Mouse (Mus musculus): Measurements from ENCODE around the gene Sgf29.

Gene Sgf29

GRCm38 (mm10) chr7:126704121-126704980, 55.2 kb downstream of the Sgf29 start:
- peak; percentile 70 to 81 for DNase-seq (ENCODE audit: low spot score in 2 of 2)

- no peak for DNase-seq (ENCODE audit: low spot score in 2 of 2)
These were observed 58.5 kb downstream of the Sgf29 start, which contains the start of gene Coro1a for GRCm38 (mm10) chr7:126707442-126708174. Gene Coro1a (minus strand): TSS chr7:126707787.

GRCm38 (mm10) chr7:126708175-126708952, 59.3 kb downstream of the Sgf29 start:
- DNase-seq (ENCODE audit: low spot score in 2 of 2), result no peak

GRCm38 (mm10) chr7:126710266-126710665, 61.2 kb downstream of the Sgf29 start:
- no peak for DNase-seq (ENCODE audit: low spot score in 2 of 2)

- DNase-seq (ENCODE audit: low spot score in 2 of 2), result no peak
These were observed 62.8 kb downstream of the Sgf29 start for GRCm38 (mm10) chr7:126711910-126712309.

- no peak for DNase-seq (ENCODE audit: low spot score in 2 of 2)
These were observed 66.6 kb downstream of the Sgf29 start for GRCm38 (mm10) chr7:126715679-126716078.

- no peak for DNase-seq (ENCODE audit: low spot score in 2 of 2)
These were observed 68.5 kb downstream of the Sgf29 start for GRCm38 (mm10) chr7:126717566-126717965.

GRCm38 (mm10) chr7:126718787-126719337, 69.8 kb downstream of the Sgf29 start:
- DNase-seq (ENCODE audit: low spot score in 2 of 2), result no peak

GRCm38 (mm10) chr7:126721635-126722034, 72.5 kb downstream of the Sgf29 start:
- no peak for DNase-seq (ENCODE audit: low spot score in 2 of 2)
